Mouse (Mus musculus): ENCODE measurements around the gene Rpl7l1. TPM values are rescaled to one million over a fixed set of nuclear protein-coding genes. Genes with fewer than 3 reads are reported as not detected.

Gene Rpl7l1
- polyA plus RNA-seq, 1 experiment from 2014 or later: 78.4 TPM

DNA sequence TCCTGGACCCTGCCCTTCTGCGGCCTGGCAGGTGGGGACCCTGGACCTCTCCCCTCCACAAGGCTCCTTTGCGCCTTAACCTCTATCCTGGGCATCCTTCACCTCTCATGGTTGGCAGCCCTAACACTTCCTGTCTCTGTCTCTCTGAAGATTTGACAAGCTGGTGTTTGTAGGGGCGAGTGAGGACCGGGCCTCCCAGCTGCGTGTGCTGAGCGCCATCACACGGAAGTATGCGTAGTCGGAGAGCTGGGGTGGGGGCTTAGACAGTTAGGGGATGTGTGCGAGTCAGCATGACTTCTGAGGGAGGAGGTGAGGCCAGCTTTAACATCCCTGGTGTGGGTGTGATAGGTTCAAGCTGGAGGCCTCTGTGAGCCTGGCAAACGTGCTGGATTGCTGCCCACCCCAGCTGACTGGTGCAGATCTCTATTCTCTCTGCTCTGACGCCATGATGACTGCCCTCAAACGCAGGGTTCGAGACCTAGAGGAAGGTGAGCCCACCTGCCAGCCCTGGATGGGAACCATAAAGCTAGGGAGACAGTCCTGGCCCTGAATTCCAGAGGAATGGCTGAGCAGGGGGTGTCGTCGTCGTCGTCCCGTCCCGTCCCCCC, 57.9 kb downstream of the Rpl7l1 start:
- Histone ChIP-seq H3K27ac (ENCODE audit: low read length) (no peak overlapping the region), H3K27me3 (ENCODE audit: control insufficient read depth, insufficient read depth, low read depth, low read length) (peaks cover 2% of the 10 kb centered on the region; the same call in 1 of the 2 replicates), H3K4me2 (ENCODE audit: low read length) (no peak overlapping the region), H3K9ac (ENCODE audit: low read depth, low read length) (no peak overlapping the region), H3K4me3 (ENCODE audit: low read depth, low read length) (no peak overlapping the region), H3K36me3 (ENCODE audit: control insufficient read depth, insufficient read depth, low read length) (peaks cover 6% of the 10 kb centered on the region; the same call in 1 of the 2 replicates), H3K9me3 (replicated peaks; ENCODE audit: control insufficient read depth, low read length, poor library complexity, severe bottlenecking) (no peaks in the 10 kb centered on the region), H3K4me1 (ENCODE audit: control insufficient read depth, insufficient read depth, low read length) (no peaks in the 10 kb centered on the region)
- WGBS: 82% methylated on average over 19 of the region's 20 CpGs
- no peak for ATAC-seq

Other genes with a start within 250 kb of the Rpl7l1 start
- 26.8 and 28.0 TPM in 2 replicates for gene Cul9, start 236.3 kb downstream of the Rpl7l1 start, polyA plus RNA-seq (2015; fragmentation: Nextera tagmentation; extraction: Ambion mirVana)
- 3.0 and 3.2 TPM in 2 replicates for gene Srf, start 226.5 kb downstream of the Rpl7l1 start, polyA plus RNA-seq (2015; fragmentation: Nextera tagmentation; extraction: Ambion mirVana)
- 26.9 and 28.8 TPM in 2 replicates for gene Ptk7, start 153.2 kb downstream of the Rpl7l1 start, polyA plus RNA-seq (2015; fragmentation: Nextera tagmentation; extraction: Ambion mirVana)
- gene Klc4, start 136.7 kb downstream of the Rpl7l1 start, polyA plus RNA-seq (2015; fragmentation: Nextera tagmentation; extraction: Ambion mirVana): 32.4 and 39.7 TPM in 2 replicates
- 58.9 and 60.8 TPM in 2 replicates for gene Mrpl2, start 136.4 kb downstream of the Rpl7l1 start, polyA plus RNA-seq (2015; fragmentation: Nextera tagmentation; extraction: Ambion mirVana)
- gene Cul7, start 132.3 kb downstream of the Rpl7l1 start, polyA plus RNA-seq (2015; fragmentation: Nextera tagmentation; extraction: Ambion mirVana): 41.9 and 47.6 TPM in 2 replicates
- gene Rrp36, start 108.3 kb downstream of the Rpl7l1 start, polyA plus RNA-seq (2015; fragmentation: Nextera tagmentation; extraction: Ambion mirVana): 51.8 and 52.4 TPM in 2 replicates
- gene Mea1, start 103.9 kb downstream of the Rpl7l1 start, polyA plus RNA-seq (2015; fragmentation: Nextera tagmentation; extraction: Ambion mirVana): 285 and 318 TPM in 2 replicates
- 173 TPM in 2 replicates for gene Klhdc3, start 101.8 kb downstream of the Rpl7l1 start, polyA plus RNA-seq (2015; fragmentation: Nextera tagmentation; extraction: Ambion mirVana)
- gene Ppp2r5d, start 77.6 kb downstream of the Rpl7l1 start, polyA plus RNA-seq (2015; fragmentation: Nextera tagmentation; extraction: Ambion mirVana): 94.8 and 102 TPM in 2 replicates
- 22.6 and 22.7 TPM in 2 replicates for gene Pex6, start 71.2 kb downstream of the Rpl7l1 start, polyA plus RNA-seq (2015; fragmentation: Nextera tagmentation; extraction: Ambion mirVana)
- 0.68 and 0.83 TPM in 2 replicates for gene Gnmt, start 53.5 kb downstream of the Rpl7l1 start, polyA plus RNA-seq (2015; fragmentation: Nextera tagmentation; extraction: Ambion mirVana)
- 67.7 and 67.8 TPM in 2 replicates for gene Cnpy3, start 30.5 kb downstream of the Rpl7l1 start, polyA plus RNA-seq (2015; fragmentation: Nextera tagmentation; extraction: Ambion mirVana)
- gene Ptcra, start 19.0 kb downstream of the Rpl7l1 start, polyA plus RNA-seq (2015; fragmentation: Nextera tagmentation; extraction: Ambion mirVana): not detected in 2 replicates
- 48.1 and 53.7 TPM in 2 replicates for gene 2310039H08Rik, start 10.0 kb downstream of the Rpl7l1 start, polyA plus RNA-seq (2015; fragmentation: Nextera tagmentation; extraction: Ambion mirVana)
- 9.5 and 10.9 TPM in 2 replicates for gene Bicral, start 75.8 kb upstream of the Rpl7l1 start, polyA plus RNA-seq (2015; fragmentation: Nextera tagmentation; extraction: Ambion mirVana)
- gene Tbcc, start 108.0 kb upstream of the Rpl7l1 start, polyA plus RNA-seq (2015; fragmentation: Nextera tagmentation; extraction: Ambion mirVana): 49.5 and 52.6 TPM in 2 replicates
- not detected in 2 replicates for gene Prph2, start 127.8 kb upstream of the Rpl7l1 start, polyA plus RNA-seq (2015; fragmentation: Nextera tagmentation; extraction: Ambion mirVana)
- gene Ubr2, start 227.9 kb upstream of the Rpl7l1 start, polyA plus RNA-seq (2015; fragmentation: Nextera tagmentation; extraction: Ambion mirVana): 14.3 and 14.7 TPM in 2 replicates